Mouse (Mus musculus) cortical plate, adult 2 months (tissue): Measurements from ENCODE around the gene Fam98b.

Experiments used
- CTCF ChIP-seq: fragments of 200-500 bp; IDR thresholded peaks from 2 replicates; pipeline ENCODE4 v1.5.1; 2011; ENCODE audit warnings: mild to moderate bottlenecking, control low read depth, low read length; ENCODE audit not compliant: insufficient read depth; ENCODE audit errors: extremely low read depth
- POLR2A ChIP-seq: fragments of 200-500 bp; IDR thresholded peaks from 2 replicates; pipeline ENCODE4 v1.6.1; 2011; ENCODE audit warnings: mild to moderate bottlenecking, low read length, control low read depth; ENCODE audit not compliant: insufficient read depth; ENCODE audit errors: extremely low read depth

GRCm38 (mm10) chr2:117303391-117304350 is 54.1 kb downstream of the Fam98b start:
- no peak for TF ChIP-seq CTCF
- no peak for TF ChIP-seq POLR2A
